Mouse (Mus musculus) kidney, postnatal 0 days (tissue): Measurements from ENCODE around the gene Cfap57. TPM values are rescaled to one million over a fixed set of nuclear protein-coding genes. Genes with fewer than 3 reads are reported as not detected.

Experiments used
- ATAC-seq: fragments of 200-750 bp; cut with Nextera tagmentation; replicated peaks from 2 replicates; pipeline ENCODE4 v1.8.0; 2017; ENCODE audit warnings: low read depth, moderate number of reproducible peaks, moderate TSS enrichment, moderate library complexity; ENCODE audit not compliant: low FRiP score
- DNase-seq: peaks from one replicate; pipeline ENCODE4 v3.0.0-alpha.2; 2016; ENCODE audit warnings: low spot score
- H3K27ac ChIP-seq: fragments of 300-500 bp; sonication (generic); 2 replicates; pipeline ENCODE4 v1.5.1; 2014; ENCODE audit warnings: mild to moderate bottlenecking
- H3K27me3 ChIP-seq: fragments of 300-500 bp; sonication (generic); 2 replicates; pipeline ENCODE4 v1.6.1; 2014; ENCODE audit warnings: low read length, mixed read lengths; ENCODE audit not compliant: insufficient read depth
- H3K36me3 ChIP-seq: fragments of 300-500 bp; sonication (generic); 2 replicates; pipeline ENCODE4 v1.6.1; 2014; ENCODE audit warnings: low read length, mixed read lengths; ENCODE audit not compliant: insufficient read depth
- H3K4me1 ChIP-seq: fragments of 300-500 bp; sonication (generic); replicated peaks from 2 replicates; pipeline ENCODE4 v1.6.1; 2014; ENCODE audit warnings: antibody characterized with exemption, low read length, mixed read lengths; ENCODE audit not compliant: insufficient read depth
- H3K4me2 ChIP-seq: fragments of 300-500 bp; sonication (generic); 2 replicates; pipeline ENCODE4 v1.6.1; 2014; ENCODE audit warnings: mild to moderate bottlenecking, low read length, moderate library complexity, mixed read lengths
- H3K4me3 ChIP-seq: fragments of 300-500 bp; sonication (generic); replicated peaks from 2 replicates; pipeline ENCODE4 v1.5.1; 2014; ENCODE audit warnings: low read depth, low read length
- H3K9ac ChIP-seq: fragments of 300-500 bp; sonication (generic); 2 replicates; pipeline ENCODE4 v1.6.1; 2014; ENCODE audit warnings: low read depth, low read length
- H3K9me3 ChIP-seq: fragments of 300-500 bp; sonication (generic); replicated peaks from 2 replicates; pipeline ENCODE4 v1.6.1; 2016; ENCODE audit warnings: low read length, inconsistent platforms, mixed read lengths
- CTCF ChIP-seq: IDR thresholded peaks from 2 replicates; pipeline ENCODE4 v1.5.1; 2016; ENCODE audit warnings: antibody characterized with exemption, low read depth, mild to moderate bottlenecking, moderate library complexity
- WGBS: fragments of 180-500 bp; shearing (Covaris S2); extraction: QIAGEN DNeasy Blood & Tissue Kit; methylation state at CpG from one replicate; pipeline ENCODE4 v1.1.7; 2014; 5-methylcytosine and 5-hydroxymethylcytosine counted together
- polyA plus RNA-seq: library from polyadenylated mRNA; unstranded; fragments of >200 nt; fragmentation: Nextera tagmentation; extraction: Ambion mirVana; gene quantifications from 2 replicates; pipeline ENCODE4 v1.2.1, GENCODE M21; 2015

Gene Cfap57
- polyA plus RNA-seq, 1 experiment from 2014 or later = 0.04 TPM

GRCm38 (mm10) chr4:118620967-118621320, 367 bp upstream of the Cfap57 start:
- Histone ChIP-seq H3K27ac (0 out of 2 replicates have a peak overlapping the region, but pooled peaks have one; percentile 15), H3K27me3 (no peaks in the 10 kb centered on the region), H3K9me3 (0 out of 2 replicates have a peak, but pooled peaks cover 3% of the 10 kb centered on the region), H3K4me2 (peak overlapping the region; percentile 88), H3K4me1 (0 out of 2 replicates have a peak, but pooled peaks cover 3% of the 10 kb centered on the region), H3K4me3 (peak overlapping the region; percentile 53), H3K9ac (peak overlapping the region; percentile 66), H3K36me3 (peaks cover 26% of the 10 kb centered on the region)
- under 1% methylated on average over 23 of the region's 23 CpGs for WGBS
- no peak for TF ChIP-seq CTCF
- ATAC-seq (0 out of 2 replicates have a peak, but pooled peaks have one; percentile 20), DNase-seq (peak; percentile 21)

- no peak for TF ChIP-seq CTCF
- Histone ChIP-seq H3K4me1 (no peaks in the 10 kb centered on the region), H3K9ac (no peak overlapping the region), H3K36me3 (no peaks in the 10 kb centered on the region), H3K4me2 (no peak overlapping the region), H3K27ac (no peak overlapping the region), H3K9me3 (0 out of 2 replicates have a peak, but pooled peaks cover 3% of the 10 kb centered on the region), H3K27me3 (no peaks in the 10 kb centered on the region), H3K4me3 (no peak overlapping the region)
- WGBS = 75% methylated on average over 11 of the region's 11 CpGs
- DNase-seq (no peak), ATAC-seq (no peak)
Observed at GRCm38 (mm10) chr4:118615412-118615811, 5.2 kb downstream of the Cfap57 start.

- H3K9ac ChIP-seq = no peak overlapping the region
- peak; percentile 62 for TF ChIP-seq CTCF
- 0 out of 2 replicates have a peak, but pooled peaks cover 3% of the 10 kb centered on the region for H3K9me3 ChIP-seq
- H3K4me1 ChIP-seq = no peaks in the 10 kb centered on the region
- no peaks in the 10 kb centered on the region for H3K27me3 ChIP-seq
- H3K4me2 ChIP-seq = no peak overlapping the region
- WGBS = 27% methylated on average over 11 of the region's 11 CpGs
- H3K4me3 ChIP-seq = no peak overlapping the region
- DNase-seq (peak; percentile 18), ATAC-seq (no peak)
- no peak overlapping the region for H3K27ac ChIP-seq
- H3K36me3 ChIP-seq = no peaks in the 10 kb centered on the region
Observed at GRCm38 (mm10) chr4:118612619-118613018, 8.0 kb downstream of the Cfap57 start.

- Histone ChIP-seq H3K4me3 (no peak overlapping the region), H3K27me3 (no peaks in the 10 kb centered on the region), H3K4me2 (no peak overlapping the region), H3K36me3 (no peaks in the 10 kb centered on the region), H3K4me1 (no peaks in the 10 kb centered on the region), H3K9ac (no peak overlapping the region), H3K27ac (no peak overlapping the region), H3K9me3 (no peaks in the 10 kb centered on the region)
- WGBS = 56% methylated on average over 3 of the region's 3 CpGs
- ATAC-seq (no peak), DNase-seq (no peak)
- no peak for TF ChIP-seq CTCF
Observed at GRCm38 (mm10) chr4:118609836-118610235, 10.7 kb downstream of the Cfap57 start.

DNA sequence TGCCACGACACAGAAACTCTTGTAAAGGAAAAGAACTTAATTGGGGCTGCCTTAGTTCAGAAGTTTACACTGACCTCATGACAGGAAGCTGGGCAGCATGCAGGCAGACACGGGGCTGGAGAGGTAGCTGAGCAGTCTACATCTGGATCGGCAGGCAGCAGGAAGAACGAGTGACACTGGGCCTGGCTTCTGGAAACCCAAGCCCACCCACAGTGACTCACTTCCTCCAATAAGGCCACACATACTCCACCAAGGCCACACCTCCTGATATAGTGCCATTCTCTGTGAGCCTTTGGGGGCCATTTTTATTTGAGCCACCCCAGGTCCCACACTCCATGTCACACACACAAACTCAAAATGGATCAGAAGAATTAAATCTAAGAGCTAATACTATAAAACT, 16.5 kb downstream of the Cfap57 start:
- no peak overlapping the region for H3K4me2 ChIP-seq
- no peak overlapping the region for H3K27ac ChIP-seq
- H3K36me3 ChIP-seq = no peaks in the 10 kb centered on the region
- no peak for TF ChIP-seq CTCF
- no peaks in the 10 kb centered on the region for H3K4me1 ChIP-seq
- WGBS = 37% methylated on average over 4 of the region's 4 CpGs
- H3K9me3 ChIP-seq = no peaks in the 10 kb centered on the region
- no peak overlapping the region for H3K9ac ChIP-seq
- no peak for ATAC-seq
- H3K27me3 ChIP-seq = no peaks in the 10 kb centered on the region
- DNase-seq = no peak
- no peak overlapping the region for H3K4me3 ChIP-seq

DNA sequence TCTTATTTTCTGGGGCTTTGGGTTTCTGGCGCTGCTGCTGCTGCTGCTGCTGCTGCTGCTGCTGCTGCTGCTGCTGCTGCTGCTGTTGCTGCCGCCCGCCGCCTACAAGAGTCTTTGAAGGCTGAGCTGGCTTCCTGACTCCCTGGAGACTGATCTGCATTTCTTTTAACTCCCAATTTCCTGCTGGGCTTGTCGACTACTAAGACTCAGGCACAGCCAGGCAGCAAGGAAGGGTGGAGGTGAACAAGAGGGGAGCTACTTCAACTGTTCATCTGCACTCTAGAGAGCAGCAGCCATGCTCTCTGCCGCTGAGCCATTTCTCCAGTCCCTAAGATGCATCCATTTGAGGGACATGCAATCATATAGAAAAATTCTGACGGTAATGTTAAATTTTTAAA, 30.8 kb downstream of the Cfap57 start:
- no peaks in the 10 kb centered on the region for H3K9me3 ChIP-seq
- WGBS = 5% methylated on average over 7 of the region's 7 CpGs

More for the DNA sequence above, 30.8 kb downstream of the Cfap57 start:
- Histone ChIP-seq H3K4me1 (no peaks in the 10 kb centered on the region), H3K36me3 (no peaks in the 10 kb centered on the region), H3K27me3 (no peaks in the 10 kb centered on the region), H3K9ac (no peak overlapping the region), H3K27ac (no peak overlapping the region), H3K4me3 (no peak overlapping the region), H3K4me2 (no peak overlapping the region)
- no peak for TF ChIP-seq CTCF
- ATAC-seq (no peak), DNase-seq (peak; percentile 11)
